Mouse (Mus musculus): Measurements from ENCODE around the gene Tirap. TPM values are rescaled to one million over a fixed set of nuclear protein-coding genes. Genes with fewer than 3 reads are reported as not detected.

Gene Tirap
- polyA plus RNA-seq, 1 experiment, result 2.8 TPM

DNA sequence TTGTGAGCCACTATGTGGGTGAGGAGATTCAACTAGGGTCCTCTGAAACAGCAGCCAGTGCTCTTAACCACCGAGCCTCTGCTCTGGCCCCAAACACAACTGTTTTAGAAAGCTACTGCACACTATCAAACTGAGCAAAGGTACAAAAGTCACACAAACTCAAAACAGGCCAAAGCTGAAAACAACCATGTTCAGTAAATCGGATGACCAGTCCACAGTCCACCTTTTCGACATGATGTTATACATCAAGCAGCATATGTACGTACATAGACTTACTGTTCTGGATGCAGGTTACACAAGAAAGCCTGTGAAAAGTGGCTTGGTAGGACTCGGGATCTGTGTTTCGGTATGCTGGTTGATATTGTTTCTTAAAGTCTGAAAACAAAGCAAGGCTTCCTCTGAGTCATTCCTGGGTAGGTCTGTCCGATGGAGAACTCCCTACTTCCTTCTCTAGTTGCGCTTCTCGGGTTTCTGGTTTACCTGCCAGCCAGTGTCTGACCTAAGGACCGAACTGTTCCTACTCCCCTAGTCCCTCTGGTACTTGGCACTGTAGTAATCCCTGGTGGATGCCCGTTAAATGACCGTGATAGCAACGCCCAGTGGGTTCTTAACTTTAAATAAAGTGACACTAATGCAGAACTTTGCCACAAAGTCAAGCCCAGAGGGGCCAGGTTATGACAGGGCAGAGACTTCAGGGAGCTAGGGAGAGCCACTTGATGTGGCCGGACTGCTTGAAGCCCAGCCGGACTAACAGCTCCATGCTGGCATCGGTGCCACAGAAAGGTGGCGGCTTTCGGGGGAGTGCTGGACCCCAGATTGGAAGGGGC lies 933 bp downstream of the Tirap start:
- no peak for DNase-seq
- peaks cover 2% of the 10 kb centered on the region for H3K4me1 ChIP-seq (ENCODE audit: control insufficient read depth, insufficient read depth, low read length)
- H3K27ac ChIP-seq (ENCODE audit: insufficient read depth, low read length), result no peak overlapping the region
- no peak for TF ChIP-seq POLR2A (IDR thresholded peaks at IDR 0.05; ENCODE audit: borderline replicate concordance, insufficient read depth, low read length)
- TF ChIP-seq CTCF (IDR thresholded peaks at IDR 0.05; ENCODE audit: borderline replicate concordance, insufficient read depth, low read depth, low read length), result no peak
- 36% methylated on average over 18 of the region's 18 CpGs for WGBS
- peak overlapping the region; percentile 59 for H3K4me3 ChIP-seq (replicated peaks; ENCODE audit: insufficient read depth, low read depth, low read length)
- no peaks in the 10 kb centered on the region for H3K27me3 ChIP-seq (ENCODE audit: control insufficient read depth, insufficient read depth, low read length)

- WGBS, result 82% methylated on average over 10 of the region's 10 CpGs
- TF ChIP-seq POLR2A (IDR thresholded peaks at IDR 0.05; ENCODE audit: borderline replicate concordance, insufficient read depth, low read length), result no peak
- no peak for TF ChIP-seq CTCF (IDR thresholded peaks at IDR 0.05; ENCODE audit: borderline replicate concordance, insufficient read depth, low read depth, low read length)
- no peak for DNase-seq
- Histone ChIP-seq H3K4me1 (ENCODE audit: control insufficient read depth, insufficient read depth, low read length) (peaks cover 2% of the 10 kb centered on the region), H3K4me3 (replicated peaks; ENCODE audit: insufficient read depth, low read depth, low read length) (no peak overlapping the region), H3K27me3 (ENCODE audit: control insufficient read depth, insufficient read depth, low read length) (no peaks in the 10 kb centered on the region), H3K27ac (ENCODE audit: insufficient read depth, low read length) (no peak overlapping the region)
Measured at GRCm38 (mm10) chr9:35198351-35198750, 1.7 kb downstream of the Tirap start.

DNA sequence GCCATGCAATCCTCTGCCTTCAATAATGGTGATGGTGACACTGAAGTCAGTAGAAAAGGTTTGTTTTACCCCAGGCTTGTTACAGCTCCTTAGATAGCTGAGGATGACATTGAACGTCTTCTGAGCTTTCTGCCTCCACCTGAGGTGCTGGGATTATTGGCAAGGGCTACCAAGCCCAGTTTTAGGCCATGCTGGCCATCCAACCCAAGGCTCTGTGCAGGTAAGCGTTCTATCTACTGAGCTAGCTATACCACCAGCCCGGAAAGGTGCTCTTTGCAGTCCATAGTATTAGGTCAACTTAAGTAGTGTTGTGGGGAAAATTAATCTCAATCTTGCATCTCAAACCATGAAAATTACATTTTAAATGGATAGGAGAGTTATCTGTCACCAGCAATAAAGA lies 2.5 kb downstream of the Tirap start:
- Histone ChIP-seq H3K4me1 (ENCODE audit: control insufficient read depth, insufficient read depth, low read length) (peaks cover 2% of the 10 kb centered on the region), H3K27me3 (ENCODE audit: control insufficient read depth, insufficient read depth, low read length) (no peaks in the 10 kb centered on the region), H3K4me3 (replicated peaks; ENCODE audit: insufficient read depth, low read depth, low read length) (no peak overlapping the region), H3K27ac (ENCODE audit: insufficient read depth, low read length) (no peak overlapping the region)
- no peak for TF ChIP-seq POLR2A (IDR thresholded peaks at IDR 0.05; ENCODE audit: borderline replicate concordance, insufficient read depth, low read length)
- no peak for TF ChIP-seq CTCF (IDR thresholded peaks at IDR 0.05; ENCODE audit: borderline replicate concordance, insufficient read depth, low read depth, low read length)
- WGBS, result 88% methylated on average over 3 of the region's 3 CpGs
- DNase-seq, result no peak

DNA sequence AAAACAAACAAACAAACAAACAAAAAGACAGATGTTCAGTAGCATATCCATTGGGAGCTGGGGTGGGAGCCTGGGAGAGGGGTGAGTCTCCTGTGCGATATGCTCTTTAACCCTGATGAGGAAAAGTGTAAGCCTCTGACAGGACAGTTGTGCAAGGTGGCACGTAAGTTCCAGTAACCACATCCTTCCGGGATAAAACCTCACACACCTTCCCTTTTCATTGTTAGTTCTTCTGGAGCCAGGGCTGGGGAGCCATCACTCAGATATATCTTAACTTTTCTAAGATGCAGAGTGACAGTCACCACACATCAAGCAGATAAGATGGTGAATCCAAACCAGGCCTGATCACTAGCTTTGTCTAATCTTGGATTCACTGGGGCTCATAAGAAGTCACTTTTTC lies 6.0 kb downstream of the Tirap start:
- TF ChIP-seq POLR2A (IDR thresholded peaks at IDR 0.05; ENCODE audit: borderline replicate concordance, insufficient read depth, low read length), result no peak
- TF ChIP-seq CTCF (IDR thresholded peaks at IDR 0.05; ENCODE audit: borderline replicate concordance, insufficient read depth, low read depth, low read length), result no peak

GRCm38 (mm10) chr9:35192983-35193542 lies 7.0 kb downstream of the Tirap start:
- no peak overlapping the region for H3K4me3 ChIP-seq (replicated peaks; ENCODE audit: insufficient read depth, low read depth, low read length)
- WGBS, result 82% methylated on average over 11 of the region's 11 CpGs
- TF ChIP-seq CTCF (IDR thresholded peaks at IDR 0.05; ENCODE audit: borderline replicate concordance, insufficient read depth, low read depth, low read length) (no peak), POLR2A (IDR thresholded peaks at IDR 0.05; ENCODE audit: borderline replicate concordance, insufficient read depth, low read length) (no peak)
- H3K27ac ChIP-seq (ENCODE audit: insufficient read depth, low read length), result no peak overlapping the region
- DNase-seq, result no peak
- H3K4me1 ChIP-seq (ENCODE audit: control insufficient read depth, insufficient read depth, low read length), result no peaks in the 10 kb centered on the region
- H3K27me3 ChIP-seq (ENCODE audit: control insufficient read depth, insufficient read depth, low read length), result no peaks in the 10 kb centered on the region

More for the DNA sequence above, 6.0 kb downstream of the Tirap start:
- Histone ChIP-seq H3K27me3 (ENCODE audit: control insufficient read depth, insufficient read depth, low read length) (no peaks in the 10 kb centered on the region), H3K27ac (ENCODE audit: insufficient read depth, low read length) (no peak overlapping the region), H3K4me1 (ENCODE audit: control insufficient read depth, insufficient read depth, low read length) (no peaks in the 10 kb centered on the region), H3K4me3 (replicated peaks; ENCODE audit: insufficient read depth, low read depth, low read length) (no peak overlapping the region)
- DNase-seq, result no peak
- WGBS, result 94% methylated on average over 3 of the region's 3 CpGs

DNA sequence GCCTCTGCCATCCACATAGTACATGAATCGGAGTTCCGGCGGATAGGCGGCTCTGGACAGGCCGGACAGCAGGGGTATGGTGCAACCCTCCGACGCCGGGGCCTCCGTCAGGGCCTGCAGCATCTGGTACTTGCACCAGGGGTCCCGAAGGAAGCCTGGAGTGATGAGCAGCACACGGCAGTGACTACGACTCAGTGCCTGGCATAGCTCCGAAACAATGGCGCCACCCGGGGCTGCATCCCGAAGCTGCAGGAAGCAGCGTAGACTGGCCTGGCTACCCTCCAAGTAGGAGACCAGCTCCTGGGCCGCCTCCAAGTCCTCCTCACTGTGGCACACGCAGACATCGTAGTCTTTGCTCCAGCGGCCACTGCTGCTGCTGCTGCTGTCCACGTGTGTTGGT lies 11.4 kb downstream of the Tirap start:
- Histone ChIP-seq H3K4me3 (replicated peaks; ENCODE audit: insufficient read depth, low read depth, low read length) (peak overlapping the region; percentile 3), H3K27ac (ENCODE audit: insufficient read depth, low read length) (no peak overlapping the region), H3K4me1 (ENCODE audit: control insufficient read depth, insufficient read depth, low read length) (no peaks in the 10 kb centered on the region), H3K27me3 (ENCODE audit: control insufficient read depth, insufficient read depth, low read length) (no peaks in the 10 kb centered on the region)
- TF ChIP-seq POLR2A (IDR thresholded peaks at IDR 0.05; ENCODE audit: borderline replicate concordance, insufficient read depth, low read length), result no peak
- TF ChIP-seq CTCF (IDR thresholded peaks at IDR 0.05; ENCODE audit: borderline replicate concordance, insufficient read depth, low read depth, low read length), result no peak
- peak; percentile 49 to 54 for DNase-seq
- WGBS, result 5% methylated on average over 22 of the region's 22 CpGs

- TF ChIP-seq CTCF (IDR thresholded peaks at IDR 0.05; ENCODE audit: borderline replicate concordance, insufficient read depth, low read depth, low read length) (no peak), POLR2A (IDR thresholded peaks at IDR 0.05; ENCODE audit: borderline replicate concordance, insufficient read depth, low read length) (no peak)
- no peak for DNase-seq
- Histone ChIP-seq H3K27ac (ENCODE audit: insufficient read depth, low read length) (no peak overlapping the region), H3K4me1 (ENCODE audit: control insufficient read depth, insufficient read depth, low read length) (no peaks in the 10 kb centered on the region), H3K27me3 (ENCODE audit: control insufficient read depth, insufficient read depth, low read length) (no peaks in the 10 kb centered on the region), H3K4me3 (replicated peaks; ENCODE audit: insufficient read depth, low read depth, low read length) (no peak overlapping the region)
- 82% methylated on average over 10 of the region's 10 CpGs for WGBS
Measured at GRCm38 (mm10) chr9:35187351-35187903, 12.7 kb downstream of the Tirap start.

GRCm38 (mm10) chr9:35186430-35186829 lies 13.7 kb downstream of the Tirap start:
- DNase-seq, result no peak
- Histone ChIP-seq H3K27me3 (ENCODE audit: control insufficient read depth, insufficient read depth, low read length) (no peaks in the 10 kb centered on the region), H3K4me1 (ENCODE audit: control insufficient read depth, insufficient read depth, low read length) (no peaks in the 10 kb centered on the region), H3K27ac (ENCODE audit: insufficient read depth, low read length) (no peak overlapping the region), H3K4me3 (replicated peaks; ENCODE audit: insufficient read depth, low read depth, low read length) (no peak overlapping the region)
- TF ChIP-seq POLR2A (IDR thresholded peaks at IDR 0.05; ENCODE audit: borderline replicate concordance, insufficient read depth, low read length) (no peak), CTCF (IDR thresholded peaks at IDR 0.05; ENCODE audit: borderline replicate concordance, insufficient read depth, low read depth, low read length) (no peak)
- 70% methylated on average over 4 of the region's 4 CpGs for WGBS

All from cerebellum, adult 2 months (tissue).